11 mouse cellular contexts compared by ENCODE assay signal in genomic region chr10:120589659-120590058, GRCm38 (mm10).
"Had no signal": no experiment of that assay in that cellular context is flagged by ENCODE, and none has a peak within 500 bp of the region (broad histone marks: within the 10 kb centered on the region; RNA-seq: fewer than 3 reads in every experiment).

No protein-coding gene starts in this region.

- H3K27ac ChIP-seq: liver, embryonic 13.5 days; midbrain, embryonic 12.5 days; midbrain, embryonic 15.5 days had no signal

- H3K4me1 ChIP-seq: liver, embryonic 13.5 days; midbrain, embryonic 12.5 days; midbrain, embryonic 15.5 days had no signal

- H3K4me3 ChIP-seq: liver, embryonic 13.5 days; midbrain, embryonic 12.5 days; midbrain, embryonic 15.5 days had no signal

- H3K27me3 ChIP-seq: liver, embryonic 13.5 days; midbrain, embryonic 12.5 days; midbrain, embryonic 15.5 days had no signal

- H3K36me3 ChIP-seq: liver, embryonic 13.5 days; midbrain, embryonic 12.5 days; midbrain, embryonic 15.5 days had no signal

- H3K4me2 ChIP-seq: liver, embryonic 13.5 days; midbrain, embryonic 12.5 days; midbrain, embryonic 15.5 days had no signal

- H3K9me3 ChIP-seq: liver, embryonic 13.5 days; midbrain, embryonic 12.5 days; midbrain, embryonic 15.5 days had no signal

- H3K9ac ChIP-seq: liver, embryonic 13.5 days; midbrain, embryonic 12.5 days; midbrain, embryonic 15.5 days had no signal

- DNase-seq: kidney, adult 2 months; kidney, postnatal 36 days; left cerebral cortex, postnatal 4 days; liver, embryonic 13.5 days; lung, adult 2 months; lung, postnatal 14 days; lung, postnatal 4 days; thymus, adult 18-20 months; thymus, postnatal 4 days had no signal

- ATAC-seq: midbrain, embryonic 15.5 days had no signal
